Mouse (Mus musculus) thymus, adult 2 months (tissue): ENCODE results near the gene Olfr623.

Experiments
- CTCF ChIP-seq: fragments of 200-500 bp; IDR thresholded peaks from 2 replicates; pipeline ENCODE4 v1.5.1; 2012; ENCODE audit warnings: mild to moderate bottlenecking, control low read depth, low read length, moderate library complexity, borderline replicate concordance; ENCODE audit not compliant: control insufficient read depth, poor library complexity, insufficient read depth; ENCODE audit errors: extremely low read depth
- POLR2A ChIP-seq: fragments of 200-500 bp; IDR thresholded peaks from 2 replicates; pipeline ENCODE4 v1.6.1; 2012; ENCODE audit warnings: mild to moderate bottlenecking, low read length, control low read depth, moderate library complexity; ENCODE audit not compliant: control insufficient read depth, poor library complexity, insufficient read depth; ENCODE audit errors: extremely low read depth

DNA sequence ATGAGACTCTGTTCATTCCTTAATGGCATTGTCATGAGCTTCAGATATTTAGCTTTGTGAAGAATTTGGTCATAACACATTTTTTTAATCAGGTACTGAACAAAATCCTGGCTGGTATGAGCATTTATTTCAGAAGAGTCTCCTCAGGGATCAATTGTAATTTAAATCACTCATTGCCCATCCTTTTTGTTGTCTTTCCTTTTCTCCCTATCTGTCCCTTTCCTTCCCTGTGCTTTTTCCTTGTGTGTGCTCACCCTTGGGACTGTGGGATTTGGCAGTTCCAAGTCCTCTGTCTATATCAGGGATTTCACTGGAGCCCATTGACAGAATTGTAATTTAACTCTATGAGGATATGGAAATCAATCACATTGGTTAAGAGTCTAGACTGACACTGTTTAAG lies at the start of gene Olfr623:
- no peak for TF ChIP-seq CTCF
- TF ChIP-seq POLR2A: no peak
